Mouse (Mus musculus) spleen, postnatal 0 days (tissue): Measurements from ENCODE around the gene Gm906. TPM values are rescaled to one million over a fixed set of nuclear protein-coding genes. Genes with fewer than 3 reads are reported as not detected.

ENCODE experiments used
- polyA plus RNA-seq: library from polyadenylated mRNA; unstranded; fragments of >200 nt; fragmentation: Nextera tagmentation; extraction: Ambion mirVana; gene quantifications from 2 replicates; pipeline ENCODE4 v1.2.1, GENCODE M21; 2015

Gene Gm906
- not detected in 2 replicates for polyA plus RNA-seq

GRCm38 (mm10) chr13:50250208-50250607 is at the start of gene Gm906:
Gm906 (minus strand) TSS chr13:50250308.

Other genes with a start within 250 kb of the Gm906 start
- gene Fbxw17, start 167.6 kb upstream of the Gm906 start, polyA plus RNA-seq, result 7.4 and 8.9 TPM in 2 replicates
- gene Gm47429, start 193.6 kb upstream of the Gm906 start, polyA plus RNA-seq, result not detected in 2 replicates
- gene Nutm2, start 217.0 kb upstream of the Gm906 start, polyA plus RNA-seq, result not detected in 2 replicates